Mouse (Mus musculus) kidney, embryonic 16.5 days (tissue): ENCODE measurements around the gene Hoxd9. TPM values are rescaled to one million over a fixed set of nuclear protein-coding genes. Genes with fewer than 3 reads are reported as not detected.

Experiments
- ATAC-seq: fragments of 200-750 bp; cut with Nextera tagmentation; 2 replicates; pipeline ENCODE4 v1.8.0; 2017; ENCODE audit warnings: moderate TSS enrichment; ENCODE audit not compliant: low FRiP score, low TSS enrichment
- H3K27ac ChIP-seq: fragments of 300-500 bp; sonication (generic); 2 replicates; pipeline ENCODE4 v1.5.1; 2014; ENCODE audit warnings: low read length
- H3K27me3 ChIP-seq: fragments of 300-500 bp; sonication (generic); 2 replicates; pipeline ENCODE4 v1.6.1; 2014; ENCODE audit warnings: low read length, control low read depth, mixed read lengths; ENCODE audit not compliant: insufficient read depth
- H3K36me3 ChIP-seq: fragments of 300-500 bp; sonication (generic); 2 replicates; pipeline ENCODE4 v1.6.1; 2014; ENCODE audit warnings: low read length, control low read depth, mixed read lengths; ENCODE audit not compliant: insufficient read depth
- H3K4me1 ChIP-seq: fragments of 300-500 bp; sonication (generic); 2 replicates; pipeline ENCODE4 v1.6.1; 2014; ENCODE audit warnings: low read length, control low read depth, mixed read lengths; ENCODE audit not compliant: insufficient read depth
- H3K4me2 ChIP-seq: fragments of 300-500 bp; sonication (generic); replicated peaks from 2 replicates; pipeline ENCODE4 v1.6.1; 2014; ENCODE audit warnings: low read depth, low read length
- H3K4me3 ChIP-seq: fragments of 300-500 bp; sonication (generic); 2 replicates; pipeline ENCODE4 v1.5.1; 2014; ENCODE audit warnings: mild to moderate bottlenecking, low read length
- H3K9ac ChIP-seq: fragments of 300-500 bp; sonication (generic); replicated peaks from 2 replicates; pipeline ENCODE4 v1.6.1; 2014; ENCODE audit warnings: low read length
- H3K9me3 ChIP-seq: fragments of 300-500 bp; sonication (generic); 2 replicates; pipeline ENCODE4 v1.6.1; 2016; ENCODE audit warnings: low read length, control low read depth
- whole genome bisulfite sequencing: fragments of 180-500 bp; shearing (Covaris S2); extraction: QIAGEN DNeasy Blood & Tissue Kit; methylation state at CpG from one replicate; pipeline ENCODE4 v1.1.7; 2014; 5-methylcytosine and 5-hydroxymethylcytosine counted together
- polyA plus RNA-seq: library from polyadenylated mRNA; unstranded; fragments of >200 nt; fragmentation: Nextera tagmentation; extraction: Ambion mirVana; gene quantifications from 2 replicates; pipeline ENCODE4 v1.2.1, GENCODE M21; 2015

Hoxd9 gene
- polyA plus RNA-seq, 1 experiment from 2014 or later = 38.4 TPM

GRCm38 (mm10) chr2:74658024-74658666 lies 39.4 kb upstream of the Hoxd9 start:
- Histone ChIP-seq H3K27ac (no peak overlapping the region), H3K9me3 (no peaks in the 10 kb centered on the region), H3K27me3 (peaks cover 84% of the 10 kb centered on the region), H3K4me2 (no peak overlapping the region; the same call in 1 of the 2 replicates), H3K36me3 (no peaks in the 10 kb centered on the region), H3K9ac (no peak overlapping the region), H3K4me1 (peaks cover 4% of the 10 kb centered on the region; the same call in 1 of the 2 replicates), H3K4me3 (peak overlapping the region; percentile 19)
- ATAC-seq = no peak
- 2% methylated on average over 15 of the region's 15 CpGs for WGBS

GRCm38 (mm10) chr2:74658667-74659371 lies 38.7 kb upstream of the Hoxd9 start:
- Histone ChIP-seq H3K27ac (no peak overlapping the region), H3K4me3 (no peak overlapping the region), H3K9me3 (no peaks in the 10 kb centered on the region), H3K36me3 (no peaks in the 10 kb centered on the region), H3K4me1 (peaks cover 4% of the 10 kb centered on the region; the same call in 1 of the 2 replicates), H3K4me2 (no peak overlapping the region), H3K9ac (no peak overlapping the region), H3K27me3 (peaks cover 89% of the 10 kb centered on the region)
- WGBS = under 1% methylated on average over 47 of the region's 47 CpGs
- ATAC-seq = no peak

GRCm38 (mm10) chr2:74659507-74660005 lies 38.0 kb upstream of the Hoxd9 start, which contains the start of gene Evx2:
Gene Evx2 (minus strand): TSS chr2:74659557.
- no peak within 1 kb of the TSS for H3K4me3 ChIP-seq
- ATAC-seq = no peak
- H3K27me3 ChIP-seq = peaks cover 89% of the 10 kb centered on the region
- H3K9me3 ChIP-seq = no peaks in the 10 kb centered on the region
- no peaks in the 10 kb centered on the region for H3K36me3 ChIP-seq
- no peak within 1 kb of the TSS for H3K27ac ChIP-seq
- H3K9ac ChIP-seq = no peak within 1 kb of the TSS
- WGBS = 1% methylated on average over 28 of the region's 28 CpGs
- no peak within 1 kb of the TSS for H3K4me2 ChIP-seq
- peaks cover 4% of the 10 kb centered on the region; the same call in 1 of the 2 replicates for H3K4me1 ChIP-seq

- Histone ChIP-seq H3K9me3 (no peaks in the 10 kb centered on the region), H3K4me2 (no peak overlapping the region), H3K4me1 (peaks cover 2% of the 10 kb centered on the region; the same call in 1 of the 2 replicates), H3K36me3 (no peaks in the 10 kb centered on the region), H3K27ac (no peak overlapping the region), H3K9ac (no peak overlapping the region), H3K4me3 (peak overlapping the region; percentile 2; the same call in 1 of the 2 replicates), H3K27me3 (peaks cover 87% of the 10 kb centered on the region)
- ATAC-seq = no peak
- WGBS = 1% methylated on average over 30 of the region's 30 CpGs
Measured at GRCm38 (mm10) chr2:74660421-74661375, 36.8 kb upstream of the Hoxd9 start.

- H3K36me3 ChIP-seq = no peaks in the 10 kb centered on the region
- peak overlapping the region; percentile 35 for H3K4me2 ChIP-seq
- H3K4me3 ChIP-seq = peak overlapping the region; percentile 17
- under 1% methylated on average over 14 of the region's 14 CpGs for WGBS
- no peak overlapping the region for H3K27ac ChIP-seq
- peaks cover 86% of the 10 kb centered on the region for H3K27me3 ChIP-seq
- no peaks in the 10 kb centered on the region for H3K9me3 ChIP-seq
- peak; percentile 55 for ATAC-seq
- H3K9ac ChIP-seq = no peak overlapping the region
- no peaks in the 10 kb centered on the region; the same call in 1 of the 2 replicates for H3K4me1 ChIP-seq
Measured at GRCm38 (mm10) chr2:74661685-74662084, 35.8 kb upstream of the Hoxd9 start.

GRCm38 (mm10) chr2:74663291-74663925 lies 34.1 kb upstream of the Hoxd9 start:
- Histone ChIP-seq H3K9ac (no peak overlapping the region), H3K4me3 (no peak overlapping the region), H3K36me3 (no peaks in the 10 kb centered on the region), H3K4me2 (no peak overlapping the region; the same call in 1 of the 2 replicates), H3K9me3 (no peaks in the 10 kb centered on the region), H3K27ac (no peak overlapping the region), H3K27me3 (peaks cover 91% of the 10 kb centered on the region), H3K4me1 (peaks cover 2% of the 10 kb centered on the region)
- 3% methylated on average over 18 of the region's 18 CpGs for WGBS
- ATAC-seq = no peak

GRCm38 (mm10) chr2:74666411-74666810 lies 31.1 kb upstream of the Hoxd9 start:
- Histone ChIP-seq H3K9ac (no peak overlapping the region), H3K9me3 (no peaks in the 10 kb centered on the region), H3K27ac (no peak overlapping the region), H3K36me3 (no peaks in the 10 kb centered on the region), H3K4me2 (no peak overlapping the region), H3K4me1 (peaks cover 7% of the 10 kb centered on the region), H3K27me3 (peaks cover 90% of the 10 kb centered on the region), H3K4me3 (no peak overlapping the region)
- 4% methylated on average over 7 of the region's 7 CpGs for WGBS
- no peak for ATAC-seq

- Histone ChIP-seq H3K9ac (no peak overlapping the region), H3K4me2 (peak overlapping the region; percentile 82; the same call in 1 of the 2 replicates), H3K27ac (no peak overlapping the region), H3K4me3 (peak overlapping the region; percentile 48), H3K27me3 (peaks cover 91% of the 10 kb centered on the region), H3K9me3 (no peaks in the 10 kb centered on the region), H3K36me3 (no peaks in the 10 kb centered on the region), H3K4me1 (peaks cover 7% of the 10 kb centered on the region)
- WGBS = 3% methylated on average over 36 of the region's 36 CpGs
- 0 out of 2 replicates have a peak, but pooled peaks have one; percentile 16 for ATAC-seq
Measured at GRCm38 (mm10) chr2:74667191-74667841, 30.2 kb upstream of the Hoxd9 start.
